Mouse (Mus musculus): Measurements from ENCODE around the gene Pou2af1.

GRCm38 (mm10) chr9:51165312-51166180, 48.0 kb upstream of the Pou2af1 start, which contains the start of gene Gm32742:
- TF ChIP-seq CTCF (IDR thresholded peaks at IDR 0.05; ENCODE audit: low read depth, low read length) (no peak), POLR2A (IDR thresholded peaks at IDR 0.05; ENCODE audit: insufficient read depth, low read length) (no peak)

Measured in ES-Bruce4 (cell line).